Mouse (Mus musculus) R1 (cell line): ENCODE measurements around the gene Zdhhc13.

Experiments used
- DNase-seq: peaks from one replicate; pipeline ENCODE4 v3.0.0-alpha.2; 2018; ENCODE audit warnings: low read depth, low spot score

Gene Zdhhc13

GRCm38 (mm10) chr7:48784773-48785523 is 3.9 kb upstream of the Zdhhc13 start:
- no peak for DNase-seq

DNA sequence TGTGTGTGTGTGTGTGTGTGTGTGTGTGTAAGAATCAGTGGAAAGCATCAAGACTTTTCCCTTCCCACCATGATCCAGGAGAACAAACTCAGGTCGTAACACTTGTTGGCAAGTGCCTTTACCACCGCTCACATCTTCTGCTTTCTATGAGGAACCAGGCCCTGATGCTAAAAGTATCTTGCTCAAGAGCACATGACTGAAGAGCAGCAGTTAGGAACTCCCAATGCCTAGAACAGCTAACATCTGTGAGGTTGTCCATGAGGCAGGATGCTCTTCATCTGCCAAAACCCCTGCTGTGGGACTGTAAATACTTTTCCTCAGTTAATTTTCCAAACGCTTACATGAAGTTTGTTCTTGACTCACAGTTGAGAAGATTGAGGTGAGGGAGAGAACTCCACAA is 455 bp upstream of the Zdhhc13 start:
- DNase-seq, result no peak

- no peak for DNase-seq
Observed at GRCm38 (mm10) chr7:48790117-48790516, 1.3 kb downstream of the Zdhhc13 start.

- peak; percentile 12 for DNase-seq
Observed at GRCm38 (mm10) chr7:48791412-48791811, 2.6 kb downstream of the Zdhhc13 start.

DNA sequence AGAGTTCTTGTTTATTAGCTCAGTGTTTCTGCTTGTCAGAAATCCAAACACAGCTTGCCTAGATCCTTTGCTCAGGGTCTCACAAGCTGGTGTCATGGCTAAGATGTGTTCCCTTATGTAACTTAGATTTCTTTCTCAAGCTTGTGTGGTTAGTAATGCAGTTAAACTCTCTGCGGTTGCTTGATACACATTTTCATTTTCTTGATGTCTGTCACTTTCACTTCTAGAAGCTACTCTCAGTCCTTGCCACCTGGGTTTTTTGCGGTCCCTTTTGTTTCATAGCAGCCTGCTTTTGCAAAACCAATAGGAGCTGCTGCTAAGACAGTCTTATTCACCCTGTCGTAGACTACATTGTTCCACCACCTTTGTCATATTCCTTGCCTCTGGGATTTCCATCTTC is 6.3 kb downstream of the Zdhhc13 start:
- DNase-seq, result no peak

DNA sequence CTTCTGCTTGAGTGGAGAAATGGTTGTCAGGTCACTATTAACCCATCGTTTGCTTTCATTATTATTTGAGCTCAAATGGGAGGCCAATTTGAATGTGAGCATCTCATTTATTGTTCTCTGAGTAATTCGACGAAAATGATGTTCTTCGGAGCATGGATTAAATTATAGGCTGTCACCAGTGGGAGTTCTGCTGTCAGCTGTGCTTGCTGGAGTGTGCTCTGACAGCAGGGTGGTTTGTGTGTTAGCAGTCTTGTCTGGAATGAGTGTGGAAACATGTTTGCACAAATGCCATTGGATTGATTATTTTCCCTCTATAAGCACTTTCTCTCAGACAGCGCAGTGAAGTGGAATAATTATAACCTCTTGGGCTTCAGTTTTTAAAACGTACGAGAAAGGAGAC is 14.6 kb downstream of the Zdhhc13 start:
- no peak for DNase-seq

DNA sequence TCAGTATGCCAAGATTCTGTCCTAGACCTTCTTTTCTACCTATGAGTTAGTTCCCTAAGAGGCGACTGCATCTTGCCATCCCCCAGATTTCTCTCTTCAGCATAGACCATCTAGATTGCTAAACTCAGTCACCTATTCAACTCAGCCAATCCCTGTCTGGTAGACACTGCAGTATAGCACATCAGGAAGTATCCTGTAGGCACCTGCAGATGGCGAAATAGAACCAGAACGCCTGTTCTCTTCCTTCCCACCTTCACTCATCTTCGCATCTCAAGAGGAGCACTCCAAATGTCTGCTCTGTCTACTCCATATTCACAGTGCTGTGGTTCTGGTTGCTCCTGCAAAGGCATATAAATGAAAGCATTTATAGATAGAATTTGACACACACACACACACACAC is 17.8 kb downstream of the Zdhhc13 start:
- DNase-seq, result peak; percentile 32

- no peak for DNase-seq
Observed at GRCm38 (mm10) chr7:48810652-48811051, 21.8 kb downstream of the Zdhhc13 start.

GRCm38 (mm10) chr7:48812358-48812757 is 23.6 kb downstream of the Zdhhc13 start:
- no peak for DNase-seq

GRCm38 (mm10) chr7:48813594-48813993 is 24.8 kb downstream of the Zdhhc13 start:
- no peak for DNase-seq

DNA sequence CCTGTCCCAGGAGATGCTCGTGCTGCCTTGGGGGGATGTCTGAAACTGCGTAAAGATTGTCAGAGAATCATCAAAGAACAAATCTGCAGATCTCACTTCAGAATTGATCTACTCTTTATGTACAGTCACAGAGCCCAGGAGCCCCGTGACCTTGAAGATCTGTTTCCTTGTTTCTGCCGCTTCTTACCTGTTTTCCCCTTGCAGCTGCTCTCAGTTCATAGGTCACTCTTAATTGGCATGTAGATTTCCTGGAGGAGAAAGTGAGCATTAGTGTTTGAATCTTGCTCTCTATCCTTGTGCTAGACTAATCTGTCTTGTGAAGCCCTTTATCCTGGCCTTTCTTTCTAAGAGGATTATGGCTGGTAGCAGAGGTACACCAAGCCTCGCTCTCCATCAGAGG is 32.9 kb downstream of the Zdhhc13 start:
- no peak for DNase-seq

DNA sequence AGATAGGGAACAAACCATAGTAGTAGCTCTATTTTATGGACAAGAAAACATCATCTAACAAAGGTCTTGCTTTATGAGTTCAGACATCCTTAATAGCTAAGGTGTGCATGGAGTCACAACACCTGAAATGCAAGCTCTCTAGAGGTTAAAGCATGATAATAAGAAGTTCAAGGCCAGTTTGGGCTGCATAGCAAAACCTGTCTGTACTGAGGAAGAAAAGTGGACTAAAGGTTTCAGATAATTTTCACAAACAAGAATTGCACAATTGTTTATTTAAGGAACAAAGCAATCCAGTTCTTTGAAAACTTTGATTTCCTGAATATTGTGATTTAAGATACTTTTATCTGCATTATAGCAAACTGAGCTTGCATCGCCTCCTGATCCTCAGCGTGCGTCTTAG is 34.8 kb downstream of the Zdhhc13 start:
- no peak for DNase-seq

DNA sequence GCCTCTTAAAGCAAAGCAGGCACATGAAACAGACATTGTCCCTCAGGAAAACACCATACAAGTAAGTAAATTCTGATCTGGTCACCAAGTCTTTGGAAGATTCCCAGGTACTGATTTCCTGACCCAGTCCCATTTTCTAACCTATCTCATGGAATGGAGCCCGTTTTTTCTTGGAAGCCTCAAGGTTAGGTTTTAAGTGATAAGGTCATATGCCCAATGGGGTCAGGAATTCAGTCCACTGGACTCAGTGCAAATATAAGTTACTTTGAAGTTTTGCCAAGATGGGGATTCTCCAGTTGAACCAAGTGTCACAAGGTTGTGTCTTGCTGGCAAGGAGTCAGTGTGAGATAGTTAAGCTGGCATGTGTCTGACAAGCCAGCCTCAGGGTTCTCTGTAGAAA is 35.9 kb downstream of the Zdhhc13 start:
- no peak for DNase-seq

DNA sequence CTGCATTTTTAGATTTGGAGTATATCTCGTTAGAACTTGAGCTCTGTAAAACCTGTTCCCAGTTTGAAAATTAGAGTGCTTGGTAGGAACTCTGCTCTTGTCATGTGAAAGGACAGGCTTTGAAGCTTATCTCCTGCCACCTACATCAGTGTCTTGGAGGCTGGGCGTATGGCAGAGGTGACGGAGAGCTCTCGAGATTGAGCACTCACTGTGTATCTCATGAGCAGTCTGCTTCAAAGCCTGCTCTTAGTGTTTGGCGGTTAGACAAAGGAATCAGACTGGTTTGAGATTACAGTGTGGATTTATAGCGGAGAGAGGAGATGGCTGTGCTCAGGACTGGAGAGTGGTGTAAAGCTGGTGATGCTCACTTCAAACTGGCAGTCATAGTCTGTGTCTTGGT is 36.4 kb downstream of the Zdhhc13 start:
- DNase-seq, result no peak

- DNase-seq, result no peak
Observed at GRCm38 (mm10) chr7:48829177-48829910, 40.5 kb downstream of the Zdhhc13 start.

- no peak for DNase-seq
Observed at GRCm38 (mm10) chr7:48830395-48830794, 41.6 kb downstream of the Zdhhc13 start.

GRCm38 (mm10) chr7:48832735-48833134 is 43.9 kb downstream of the Zdhhc13 start:
- DNase-seq, result no peak

GRCm38 (mm10) chr7:48834371-48834970 is 45.7 kb downstream of the Zdhhc13 start:
- DNase-seq, result no peak

GRCm38 (mm10) chr7:48834989-48835626 is 46.3 kb downstream of the Zdhhc13 start:
- DNase-seq, result peak; percentile 62

- no peak for DNase-seq
Observed at GRCm38 (mm10) chr7:48836949-48837348, 48.1 kb downstream of the Zdhhc13 start.

GRCm38 (mm10) chr7:48838434-48838833 is 49.6 kb downstream of the Zdhhc13 start:
- peak; percentile 17 for DNase-seq

DNA sequence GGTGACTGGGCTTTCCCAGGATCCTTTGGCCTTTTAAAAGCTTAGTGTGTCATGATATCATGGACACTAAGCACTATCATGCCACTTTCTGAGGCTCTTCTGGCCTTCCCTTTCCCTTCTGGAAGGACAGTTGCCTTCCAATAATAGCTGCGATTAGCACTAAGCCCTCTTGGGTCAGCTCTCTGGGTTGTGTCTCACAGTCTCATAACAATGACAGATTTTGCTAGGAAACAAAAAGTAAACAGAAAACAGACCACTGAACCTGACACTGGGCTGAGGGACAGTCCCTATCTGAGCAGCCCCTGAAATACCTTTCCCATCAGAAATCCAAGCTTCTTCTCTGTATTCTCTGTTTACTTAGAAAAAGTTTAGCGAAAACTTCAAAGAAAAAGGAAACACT is 51.7 kb downstream of the Zdhhc13 start:
- DNase-seq, result no peak
